Comparison of ENCODE assay signal across 12 mouse cellular contexts in genomic region chr12:28906016-28906415, GRCm38 (mm10).
"Had no signal": no experiment of that assay in that cellular context is flagged by ENCODE, and none has a peak within 500 bp of the region (broad histone marks: within the 10 kb centered on the region; RNA-seq: fewer than 3 reads in every experiment).

No protein-coding gene starts in this region.

- H3K9me3 ChIP-seq: limb, embryonic 12.5 days; lung, embryonic 15.5 days had no signal

- H3K4me1 ChIP-seq: lung, embryonic 15.5 days had no signal

- H3K9ac ChIP-seq: limb, embryonic 12.5 days; liver, embryonic 13.5 days; liver, postnatal 0 days; lung, embryonic 15.5 days had no signal

- ATAC-seq: liver, postnatal 0 days had no signal

- H3K4me2 ChIP-seq: liver, embryonic 13.5 days; lung, embryonic 15.5 days had no signal

- H3K36me3 ChIP-seq: limb, embryonic 12.5 days; liver, embryonic 13.5 days; lung, embryonic 15.5 days had no signal

- DNase-seq: kidney, adult 18-20 months; kidney, postnatal 10 days; kidney, postnatal 4 days; liver; liver, embryonic 13.5 days; liver, postnatal 0 days; right cerebral cortex, adult 18-20 months; right cerebral cortex, postnatal 25 days; thymus, postnatal 36 days had no signal

- H3K27me3 ChIP-seq: limb, embryonic 12.5 days; liver, embryonic 13.5 days; lung, embryonic 15.5 days had no signal

- H3K27ac ChIP-seq: limb, embryonic 12.5 days; liver, embryonic 13.5 days; lung, embryonic 15.5 days had no signal

- H3K4me3 ChIP-seq: layer of hippocampus, adult 2 months; limb, embryonic 12.5 days; liver, embryonic 13.5 days; lung, embryonic 15.5 days had no signal
